ENCODE assay signal across 12 mouse cellular contexts in the genomic region with DNA sequence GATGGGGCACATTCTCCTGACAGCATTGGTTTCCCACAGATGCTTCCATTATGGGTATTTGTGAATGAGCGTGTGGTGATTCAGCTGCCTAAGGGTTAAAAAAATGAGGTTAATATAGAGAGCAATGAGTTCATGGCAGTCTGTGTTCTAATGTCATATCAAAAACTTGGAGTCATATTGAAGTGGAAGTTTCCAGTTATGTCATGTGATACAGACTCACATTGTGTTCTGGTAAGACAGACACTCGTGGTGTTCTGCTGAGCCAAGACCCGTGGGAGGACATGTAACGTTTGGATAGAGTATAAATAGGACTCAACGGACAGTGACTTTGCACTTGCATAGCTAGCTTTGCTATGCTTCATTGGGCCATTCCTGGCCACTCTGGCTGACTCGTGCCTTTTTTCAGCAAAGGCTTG.
DNase-seq lines count a peak whose midpoint lies in the region; ATAC-seq and TF ChIP-seq lines count a peak whose summit lies in the region.
"Had no signal": no experiment of that assay in that cellular context is flagged by ENCODE, and none has a peak within 500 bp of the region (broad histone marks: within the 10 kb centered on the region; RNA-seq: fewer than 3 reads in every experiment).

No protein-coding gene starts in this region.

- H3K9me3 ChIP-seq in hindbrain, embryonic 12.5 days (replicated peaks) = no peaks in the 10 kb centered on the region
- H3K9me3 ChIP-seq in hindbrain, embryonic 10.5 days = no peaks in the 10 kb centered on the region
- no peaks in the 10 kb centered on the region for H3K9me3 ChIP-seq in liver, embryonic 11.5 days (ENCODE audit: control insufficient read depth, low read length)

- TF ChIP-seq CTCF in C2C12 (IDR thresholded peaks at IDR 0.05; ENCODE audit: control insufficient read depth, insufficient read depth, insufficient read length) = no peak

- 44% methylated on average over 6 of the region's 6 CpGs for WGBS in hindbrain, embryonic 12.5 days
- 74% methylated on average over 6 of the region's 6 CpGs for WGBS in hindbrain, embryonic 10.5 days
- 77% methylated on average over 6 of the region's 6 CpGs for WGBS in liver, embryonic 11.5 days

- H3K4me1 ChIP-seq in hindbrain, embryonic 12.5 days = no peaks in the 10 kb centered on the region
- no peaks in the 10 kb centered on the region for H3K4me1 ChIP-seq in hindbrain, embryonic 10.5 days (replicated peaks)
- H3K4me1 ChIP-seq in liver, embryonic 11.5 days (replicated peaks; ENCODE audit: control insufficient read depth, insufficient read depth, low read length) = no peaks in the 10 kb centered on the region

- H3ac ChIP-seq in C2C12 (ENCODE audit: control insufficient read depth, insufficient read length, low read depth) = no peak overlapping the region

- no peak overlapping the region for H3K9ac ChIP-seq in hindbrain, embryonic 12.5 days
- H3K9ac ChIP-seq in liver, embryonic 11.5 days (ENCODE audit: low read depth, low read length) = no peak overlapping the region

- 0 out of 2 replicates have a peak overlapping the region, but pooled peaks have one; percentile 17 for H3K27ac ChIP-seq in hindbrain, embryonic 12.5 days
- H3K27ac ChIP-seq in hindbrain, embryonic 10.5 days = no peak overlapping the region
- H3K27ac ChIP-seq in liver, embryonic 11.5 days (ENCODE audit: low read depth, low read length) = no peak overlapping the region
- H3K27ac ChIP-seq: stomach, postnatal 0 days had no signal

- DNase-seq in hindbrain, embryonic 10.5 days (ENCODE audit: low spot score) = no peak
- DNase-seq in heart, adult 9 months (ENCODE audit: low spot score in 2 of 2) = peak; percentile 31 to 46
- peak; percentile 4 for DNase-seq in kidney, postnatal 4 days
- no peak for DNase-seq in lung, postnatal 4 days
- no peak for DNase-seq in liver, embryonic 11.5 days (ENCODE audit: low spot score)
- no peak for DNase-seq in spleen, postnatal 14 days (ENCODE audit: low spot score in 2 of 2)
- DNase-seq: cerebellum, postnatal 36 days; gastrocnemius, postnatal 25 days had no signal

- no peaks in the 10 kb centered on the region for H3K27me3 ChIP-seq in hindbrain, embryonic 12.5 days
- no peaks in the 10 kb centered on the region for H3K27me3 ChIP-seq in hindbrain, embryonic 10.5 days (ENCODE audit: insufficient read depth, poor library complexity, severe bottlenecking)
- no peaks in the 10 kb centered on the region for H3K27me3 ChIP-seq in C2C12 (ENCODE audit: control insufficient read depth, insufficient read depth, insufficient read length)
- no peaks in the 10 kb centered on the region for H3K27me3 ChIP-seq in liver, embryonic 11.5 days (replicated peaks; ENCODE audit: control insufficient read depth, insufficient read depth, low read length)

- peak; percentile 74 for ATAC-seq in hindbrain, embryonic 12.5 days (ENCODE audit: low FRiP score)
- ATAC-seq in liver, embryonic 11.5 days (replicated peaks; ENCODE audit: low FRiP score) = no peak

- H3K4me3 ChIP-seq in hindbrain, embryonic 12.5 days = no peak overlapping the region
- H3K4me3 ChIP-seq in hindbrain, embryonic 10.5 days = no peak overlapping the region
- H3K4me3 ChIP-seq in C2C12 (ENCODE audit: insufficient read depth, poor library complexity, severe bottlenecking) = no peak overlapping the region
- no peak overlapping the region for H3K4me3 ChIP-seq in liver, embryonic 11.5 days (ENCODE audit: low read depth, low read length)
- H3K4me3 ChIP-seq: erythroblast, embryonic 14.5 days had no signal

- no peaks in the 10 kb centered on the region for H3K79me3 ChIP-seq in C2C12 (ENCODE audit: low read depth)

- no peaks in the 10 kb centered on the region for H3K79me2 ChIP-seq in C2C12 (ENCODE audit: control insufficient read depth, insufficient read depth)

- no peaks in the 10 kb centered on the region for H3K36me3 ChIP-seq in hindbrain, embryonic 12.5 days
- no peaks in the 10 kb centered on the region for H3K36me3 ChIP-seq in hindbrain, embryonic 10.5 days
- H3K36me3 ChIP-seq in C2C12 (ENCODE audit: control insufficient read depth, insufficient read depth) = no peaks in the 10 kb centered on the region
- H3K36me3 ChIP-seq in liver, embryonic 11.5 days (ENCODE audit: control insufficient read depth, insufficient read depth, low read length) = no peaks in the 10 kb centered on the region

- no peak overlapping the region for H3K4me2 ChIP-seq in hindbrain, embryonic 12.5 days (replicated peaks)
- no peak overlapping the region for H3K4me2 ChIP-seq in liver, embryonic 11.5 days

TF ChIP-seq in C2C12, 6 proteins besides CTCF, POLR2A, EP300 and RAD21:
- no peak for TF ChIP-seq MYOD1 (IDR thresholded peaks at IDR 0.05; ENCODE audit: control insufficient read depth, insufficient read length, low read depth)
- TF ChIP-seq USF1 (IDR thresholded peaks at IDR 0.05; ENCODE audit: low read depth) = peak; percentile 45
- TF ChIP-seq MYOG (IDR thresholded peaks at IDR 0.05; ENCODE audit: control insufficient read depth, extremely low read depth, insufficient read length) = no peak
- no peak for TF ChIP-seq FOSL1 (IDR thresholded peaks at IDR 0.05; ENCODE audit: insufficient read depth, low read length, poor library complexity, severe bottlenecking)

Comparison
In these comparisons a context has a peak if more than half of its experiments do, and no peak if none do; other contexts are left out.
1. DNase-seq: peak in heart, adult 9 months (2 of 2) and kidney, postnatal 4 days (2 of 2); none in hindbrain, embryonic 10.5 days (single experiment), lung, postnatal 4 days (0 of 2), liver, embryonic 11.5 days (single experiment) and spleen, postnatal 14 days (0 of 2).